Mouse (Mus musculus) kidney, adult 11 months (tissue): ENCODE results near the gene Togaram1.

Experiments used
- DNase-seq: peaks from one replicate; pipeline ENCODE4 v3.0.0; 2022

Togaram1 gene

GRCm38 (mm10) chr12:65058203-65058602 is 92.6 kb downstream of the Togaram1 start:
- no peak for DNase-seq

- DNase-seq = no peak
Observed at GRCm38 (mm10) chr12:65061082-65061481, 95.5 kb downstream of the Togaram1 start.

GRCm38 (mm10) chr12:65065241-65065640 is 99.6 kb downstream of the Togaram1 start:
- no peak for DNase-seq

GRCm38 (mm10) chr12:65066234-65066633 is 100.6 kb downstream of the Togaram1 start:
- DNase-seq = no peak

GRCm38 (mm10) chr12:65068409-65068808 is 102.8 kb downstream of the Togaram1 start:
- DNase-seq = no peak
